Mouse (Mus musculus): ENCODE measurements at regions not wholly inside any gene's neighbourhood (a gene's known extent, or its start where the extent isn't known, plus 50 kb on each side); places are given as distances from the start of the nearest gene placed in this dataset.

- H3K9me3 ChIP-seq (replicated peaks) = no peaks in the 10 kb centered on the region
- TF ChIP-seq TAL1 (conservative IDR thresholded peaks at IDR 0.05; ENCODE audit: low read depth, low read length) (no peak), GATA2 (IDR thresholded peaks at IDR 0.05; ENCODE audit: borderline replicate concordance, low read depth, low read length) (no peak), GATA1 (IDR thresholded peaks at IDR 0.05; ENCODE audit: borderline replicate concordance, low read length) (no peak), POLR2AphosphoS5 (IDR thresholded peaks at IDR 0.05; ENCODE audit: insufficient replicate concordance, low read depth, low read length) (no peak), CTCF (IDR thresholded peaks at IDR 0.05; ENCODE audit: low read depth, low read length) (no peak)
- ATAC-seq (ENCODE audit: extremely low read depth, insufficient number of reproducible peaks, low FRiP score, poor library complexity, severe bottlenecking) = no peak
- no peak overlapping the region for H3K4me3 ChIP-seq (ENCODE audit: low read depth, low read length)
- DNase-seq (ENCODE audit: low spot score) = no peak
- no peaks in the 10 kb centered on the region for H3K27me3 ChIP-seq (ENCODE audit: insufficient read depth, low read length)
- peaks cover 20% of the 10 kb centered on the region for H3K4me1 ChIP-seq (ENCODE audit: insufficient read depth, low read depth, low read length)
- H3K36me3 ChIP-seq (replicated peaks) = no peaks in the 10 kb centered on the region
Observed at GRCm38 (mm10) chr10:21751326-21751725, 130.7 kb upstream of the Sgk1 start.

GRCm38 (mm10) chr10:21752392-21752791, 129.6 kb upstream of the Sgk1 start:
- ATAC-seq (ENCODE audit: extremely low read depth, insufficient number of reproducible peaks, low FRiP score, poor library complexity, severe bottlenecking) = no peak
- Histone ChIP-seq H3K9me3 (replicated peaks) (no peaks in the 10 kb centered on the region), H3K4me1 (ENCODE audit: insufficient read depth, low read depth, low read length) (peaks cover 13% of the 10 kb centered on the region; the same call in 1 of the 2 replicates), H3K4me3 (ENCODE audit: low read depth, low read length) (no peak overlapping the region), H3K27me3 (ENCODE audit: insufficient read depth, low read length) (no peaks in the 10 kb centered on the region), H3K36me3 (replicated peaks) (no peaks in the 10 kb centered on the region)
- TF ChIP-seq GATA2 (IDR thresholded peaks at IDR 0.05; ENCODE audit: borderline replicate concordance, low read depth, low read length) (no peak), GATA1 (IDR thresholded peaks at IDR 0.05; ENCODE audit: borderline replicate concordance, low read length) (no peak), POLR2AphosphoS5 (IDR thresholded peaks at IDR 0.05; ENCODE audit: insufficient replicate concordance, low read depth, low read length) (no peak), CTCF (IDR thresholded peaks at IDR 0.05; ENCODE audit: low read depth, low read length) (no peak), TAL1 (conservative IDR thresholded peaks at IDR 0.05; ENCODE audit: low read depth, low read length) (no peak)
- DNase-seq (ENCODE audit: low spot score) = no peak

GRCm38 (mm10) chr10:21754763-21755548, 127.0 kb upstream of the Sgk1 start:
- no peaks in the 10 kb centered on the region for H3K27me3 ChIP-seq (ENCODE audit: insufficient read depth, low read length)
- ATAC-seq (ENCODE audit: extremely low read depth, insufficient number of reproducible peaks, low FRiP score, poor library complexity, severe bottlenecking) = no peak
- no peak for TF ChIP-seq POLR2AphosphoS5 (IDR thresholded peaks at IDR 0.05; ENCODE audit: insufficient replicate concordance, low read depth, low read length)
- TF ChIP-seq CTCF (IDR thresholded peaks at IDR 0.05; ENCODE audit: low read depth, low read length) = no peak
- TF ChIP-seq TAL1 (conservative IDR thresholded peaks at IDR 0.05; ENCODE audit: low read depth, low read length) = no peak
- no peak for TF ChIP-seq GATA2 (IDR thresholded peaks at IDR 0.05; ENCODE audit: borderline replicate concordance, low read depth, low read length)

GRCm38 (mm10) chr10:21755717-21756116, 126.3 kb upstream of the Sgk1 start:
- Histone ChIP-seq H3K4me1 (ENCODE audit: insufficient read depth, low read depth, low read length) (peaks cover 16% of the 10 kb centered on the region), H3K4me3 (ENCODE audit: low read depth, low read length) (no peak overlapping the region), H3K27me3 (ENCODE audit: insufficient read depth, low read length) (no peaks in the 10 kb centered on the region), H3K9me3 (replicated peaks) (no peaks in the 10 kb centered on the region), H3K36me3 (replicated peaks) (no peaks in the 10 kb centered on the region)
- TF ChIP-seq GATA2 (IDR thresholded peaks at IDR 0.05; ENCODE audit: borderline replicate concordance, low read depth, low read length) (no peak), TAL1 (conservative IDR thresholded peaks at IDR 0.05; ENCODE audit: low read depth, low read length) (no peak), CTCF (IDR thresholded peaks at IDR 0.05; ENCODE audit: low read depth, low read length) (no peak)
- no peak for DNase-seq (ENCODE audit: low spot score)
- no peak for ATAC-seq (ENCODE audit: extremely low read depth, insufficient number of reproducible peaks, low FRiP score, poor library complexity, severe bottlenecking)

More at GRCm38 (mm10) chr10:21754763-21755548, 127.0 kb upstream of the Sgk1 start:
- no peaks in the 10 kb centered on the region for H3K36me3 ChIP-seq (replicated peaks)
- peaks cover 15% of the 10 kb centered on the region for H3K4me1 ChIP-seq (ENCODE audit: insufficient read depth, low read depth, low read length)
- H3K4me3 ChIP-seq (ENCODE audit: low read depth, low read length) = no peak overlapping the region
- no peaks in the 10 kb centered on the region for H3K9me3 ChIP-seq (replicated peaks)
- DNase-seq (ENCODE audit: low spot score) = no peak

- TF ChIP-seq GATA1 (IDR thresholded peaks at IDR 0.05; ENCODE audit: borderline replicate concordance, low read length) (no peak), GATA2 (IDR thresholded peaks at IDR 0.05; ENCODE audit: borderline replicate concordance, low read depth, low read length) (no peak), POLR2AphosphoS5 (IDR thresholded peaks at IDR 0.05; ENCODE audit: insufficient replicate concordance, low read depth, low read length) (no peak), TAL1 (conservative IDR thresholded peaks at IDR 0.05; ENCODE audit: low read depth, low read length) (no peak), CTCF (IDR thresholded peaks at IDR 0.05; ENCODE audit: low read depth, low read length) (no peak)
- Histone ChIP-seq H3K4me3 (ENCODE audit: low read depth, low read length) (no peak overlapping the region), H3K27me3 (ENCODE audit: insufficient read depth, low read length) (no peaks in the 10 kb centered on the region), H3K36me3 (replicated peaks) (no peaks in the 10 kb centered on the region), H3K4me1 (ENCODE audit: insufficient read depth, low read depth, low read length) (peaks cover 11% of the 10 kb centered on the region), H3K9me3 (replicated peaks) (no peaks in the 10 kb centered on the region)
- DNase-seq (ENCODE audit: low spot score) = no peak
- no peak for ATAC-seq (ENCODE audit: extremely low read depth, insufficient number of reproducible peaks, low FRiP score, poor library complexity, severe bottlenecking)
Observed at GRCm38 (mm10) chr10:21756811-21757210, 125.2 kb upstream of the Sgk1 start.

- no peak for DNase-seq (ENCODE audit: low spot score)
- TF ChIP-seq GATA2 (IDR thresholded peaks at IDR 0.05; ENCODE audit: borderline replicate concordance, low read depth, low read length) = no peak
- no peak for TF ChIP-seq GATA1 (IDR thresholded peaks at IDR 0.05; ENCODE audit: borderline replicate concordance, low read length)
- no peak for TF ChIP-seq POLR2AphosphoS5 (IDR thresholded peaks at IDR 0.05; ENCODE audit: insufficient replicate concordance, low read depth, low read length)
- no peak for TF ChIP-seq TAL1 (conservative IDR thresholded peaks at IDR 0.05; ENCODE audit: low read depth, low read length)
- TF ChIP-seq CTCF (IDR thresholded peaks at IDR 0.05; ENCODE audit: low read depth, low read length) = no peak
- H3K9me3 ChIP-seq (replicated peaks) = no peaks in the 10 kb centered on the region
- no peak for ATAC-seq (ENCODE audit: extremely low read depth, insufficient number of reproducible peaks, low FRiP score, poor library complexity, severe bottlenecking)
- H3K4me1 ChIP-seq (ENCODE audit: insufficient read depth, low read depth, low read length) = peaks cover 12% of the 10 kb centered on the region
- H3K27me3 ChIP-seq (ENCODE audit: insufficient read depth, low read length) = no peaks in the 10 kb centered on the region
- no peak overlapping the region for H3K4me3 ChIP-seq (ENCODE audit: low read depth, low read length)
- H3K36me3 ChIP-seq (replicated peaks) = no peaks in the 10 kb centered on the region
Observed at GRCm38 (mm10) chr10:21758122-21758521, 123.9 kb upstream of the Sgk1 start.
